Mouse (Mus musculus) midbrain, embryonic 11.5 days (tissue): ENCODE measurements around the gene Slc35f2. TPM values are rescaled to one million over a fixed set of nuclear protein-coding genes. Genes with fewer than 3 reads are reported as not detected.

Experiments
- ATAC-seq: fragments of 200-750 bp; cut with Nextera tagmentation; 2 replicates; pipeline ENCODE4 v1.8.0; 2017; ENCODE audit warnings: moderate TSS enrichment, moderate library complexity; ENCODE audit not compliant: low FRiP score
- DNase-seq: peaks from one replicate; pipeline ENCODE4 v3.0.0; 2015; ENCODE audit warnings: low spot score; ENCODE audit errors: missing footprints
- H3K27ac ChIP-seq: fragments of 300-500 bp; sonication (generic); 2 replicates; pipeline ENCODE4 v1.5.1; 2014; ENCODE audit warnings: low read depth, low read length
- H3K27me3 ChIP-seq: fragments of 300-500 bp; sonication (generic); 2 replicates; pipeline ENCODE4 v1.6.1; 2014; ENCODE audit warnings: mild to moderate bottlenecking, low read length, moderate library complexity, mixed read lengths; ENCODE audit not compliant: control insufficient read depth, insufficient read depth
- H3K36me3 ChIP-seq: fragments of 300-500 bp; sonication (generic); 2 replicates; pipeline ENCODE4 v1.6.1; 2014; ENCODE audit warnings: mild to moderate bottlenecking, low read length, moderate library complexity, mixed read lengths; ENCODE audit not compliant: control insufficient read depth, insufficient read depth
- H3K4me1 ChIP-seq: fragments of 300-500 bp; sonication (generic); 2 replicates; pipeline ENCODE4 v1.6.1; 2014; ENCODE audit warnings: low read length; ENCODE audit not compliant: control insufficient read depth, insufficient read depth
- H3K4me2 ChIP-seq: fragments of 300-500 bp; sonication (generic); 2 replicates; pipeline ENCODE4 v1.6.1; 2014; ENCODE audit warnings: mild to moderate bottlenecking, moderate library complexity
- H3K4me3 ChIP-seq: fragments of 300-500 bp; sonication (generic); 2 replicates; pipeline ENCODE4 v1.5.1; 2014; ENCODE audit warnings: low read depth, low read length
- H3K9ac ChIP-seq: fragments of 300-500 bp; sonication (generic); 2 replicates; pipeline ENCODE4 v1.6.1; 2014; ENCODE audit warnings: low read length
- H3K9me3 ChIP-seq: fragments of 300-500 bp; sonication (generic); 2 replicates; pipeline ENCODE4 v1.6.1; 2016; ENCODE audit warnings: low read length; ENCODE audit not compliant: control insufficient read depth
- WGBS: fragments of 180-500 bp; shearing (Covaris S2); extraction: QIAGEN DNeasy Blood & Tissue Kit; methylation state at CpG from one replicate; pipeline ENCODE4 v1.1.7; 2014; 5-methylcytosine and 5-hydroxymethylcytosine counted together
- polyA plus RNA-seq: library from polyadenylated mRNA; unstranded; fragments of >200 nt; fragmentation: Nextera tagmentation; extraction: Ambion mirVana; gene quantifications from 2 replicates; pipeline ENCODE4 v1.2.1, GENCODE M21; 2014

Gene Slc35f2
- polyA plus RNA-seq, 1 experiment from 2014 or later = 2.3 TPM

DNA sequence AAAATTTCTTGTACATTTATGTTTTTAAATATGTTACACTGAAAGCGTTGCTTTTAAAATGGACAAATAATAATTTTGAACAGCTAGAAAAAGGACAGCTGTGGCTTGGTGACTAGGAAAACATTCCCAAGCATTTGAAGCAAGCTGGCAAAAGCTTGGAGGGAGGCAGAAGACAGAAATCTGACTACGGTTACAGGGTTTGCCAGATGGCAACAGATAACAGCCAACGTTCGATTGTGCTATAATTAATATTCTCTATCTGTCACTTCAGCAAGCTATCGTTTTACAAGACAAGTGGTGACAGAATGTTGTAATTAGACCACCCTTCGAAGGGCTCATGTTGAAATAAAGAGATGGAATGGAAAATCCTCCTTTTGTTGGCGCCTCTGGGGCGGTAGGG, 77.2 kb downstream of the Slc35f2 start:
- DNase-seq (no peak), ATAC-seq (no peak)
- no peaks in the 10 kb centered on the region for H3K36me3 ChIP-seq
- no peaks in the 10 kb centered on the region for H3K27me3 ChIP-seq
- H3K4me1 ChIP-seq = no peaks in the 10 kb centered on the region
- no peaks in the 10 kb centered on the region for H3K9me3 ChIP-seq
- H3K4me3 ChIP-seq = no peak overlapping the region
- no peak overlapping the region for H3K27ac ChIP-seq
- no peak overlapping the region for H3K4me2 ChIP-seq
- no peak overlapping the region for H3K9ac ChIP-seq
- WGBS = 82% methylated on average over 8 of the region's 8 CpGs

DNA sequence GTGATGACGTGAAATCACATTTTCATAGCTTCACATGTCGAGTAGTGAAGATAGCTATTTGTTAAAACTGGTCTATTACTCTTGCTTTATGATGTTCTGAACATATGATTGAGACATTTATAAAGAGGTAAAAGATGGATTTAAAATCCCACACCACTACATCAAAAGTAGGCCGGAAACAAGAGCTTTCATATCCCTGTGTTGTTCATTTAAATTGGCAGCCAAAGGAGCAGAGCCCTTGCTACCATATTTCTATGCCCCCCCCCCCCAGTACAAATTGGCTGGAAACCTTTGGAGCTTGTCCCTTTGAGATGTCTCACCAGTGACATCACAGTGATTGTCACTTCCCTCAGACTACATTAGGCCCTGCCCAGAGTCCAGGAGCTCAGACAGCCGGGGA, 78.5 kb downstream of the Slc35f2 start, which contains the start of gene Sln:
Sln (plus strand) TSS at position 301 of the 400 bp plus-strand sequence.
- DNase-seq (no peak), ATAC-seq (no peak)
- Histone ChIP-seq H3K9ac (no peak within 1 kb of the TSS), H3K9me3 (no peaks in the 10 kb centered on the region), H3K27me3 (no peaks in the 10 kb centered on the region), H3K4me3 (no peak within 1 kb of the TSS), H3K4me1 (no peaks in the 10 kb centered on the region), H3K36me3 (no peaks in the 10 kb centered on the region), H3K27ac (no peak within 1 kb of the TSS), H3K4me2 (no peak within 1 kb of the TSS)
- WGBS = 85% methylated on average over 4 of the region's 4 CpGs

DNA sequence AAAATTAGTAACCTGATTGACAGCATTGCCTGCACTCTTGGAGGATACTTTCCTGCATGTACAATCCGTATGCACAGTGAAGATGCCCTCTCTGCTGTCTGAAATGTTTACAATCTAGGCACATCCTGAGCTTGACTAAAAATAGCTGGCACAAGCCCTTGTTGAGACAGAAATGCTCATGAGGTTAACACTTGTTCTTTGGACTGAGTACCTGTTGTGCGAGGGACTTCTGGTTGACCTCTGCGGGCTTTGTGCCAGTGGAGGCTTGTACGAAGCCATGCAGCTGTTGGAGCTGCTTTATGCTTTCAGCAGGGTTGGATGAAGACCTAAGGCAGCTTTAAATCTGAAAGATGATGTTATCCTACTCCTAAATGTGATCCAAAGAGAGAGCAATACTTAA, 80.8 kb downstream of the Slc35f2 start:
- 92% methylated on average over 4 of the region's 4 CpGs for WGBS
- no peak for DNase-seq
- no peak for ATAC-seq
- Histone ChIP-seq H3K27ac (no peak overlapping the region), H3K9me3 (no peaks in the 10 kb centered on the region), H3K4me1 (no peaks in the 10 kb centered on the region), H3K27me3 (no peaks in the 10 kb centered on the region), H3K36me3 (no peaks in the 10 kb centered on the region), H3K4me2 (no peak overlapping the region), H3K4me3 (no peak overlapping the region), H3K9ac (no peak overlapping the region)

DNA sequence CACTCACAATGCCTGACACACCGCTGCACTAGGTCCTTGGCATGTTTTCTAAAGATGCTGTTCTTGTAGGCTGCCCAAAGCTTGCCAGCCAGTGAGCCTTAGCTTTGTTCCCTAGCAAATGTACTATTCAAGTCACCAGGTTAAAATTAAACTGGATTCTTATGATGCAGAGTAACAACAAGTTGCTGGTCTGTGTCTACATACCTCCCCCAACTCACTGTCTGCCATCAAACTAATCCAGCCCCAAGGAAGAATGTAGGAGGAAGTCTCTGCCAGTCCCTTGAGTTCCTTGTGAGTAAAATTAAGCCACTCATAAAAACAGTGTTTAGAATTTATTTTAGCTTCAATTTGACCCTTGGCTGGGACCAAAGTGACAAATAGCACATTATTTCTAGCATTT, 82.3 kb downstream of the Slc35f2 start:
- WGBS = 92% methylated on average over 1 of the region's 1 CpGs
- H3K4me3 ChIP-seq = no peak overlapping the region
- DNase-seq = no peak
- no peak overlapping the region for H3K4me2 ChIP-seq
- H3K27me3 ChIP-seq = no peaks in the 10 kb centered on the region
- no peak for ATAC-seq
- no peak overlapping the region for H3K9ac ChIP-seq
- no peaks in the 10 kb centered on the region for H3K36me3 ChIP-seq
- H3K4me1 ChIP-seq = no peaks in the 10 kb centered on the region
- no peaks in the 10 kb centered on the region for H3K9me3 ChIP-seq
- no peak overlapping the region for H3K27ac ChIP-seq

DNA sequence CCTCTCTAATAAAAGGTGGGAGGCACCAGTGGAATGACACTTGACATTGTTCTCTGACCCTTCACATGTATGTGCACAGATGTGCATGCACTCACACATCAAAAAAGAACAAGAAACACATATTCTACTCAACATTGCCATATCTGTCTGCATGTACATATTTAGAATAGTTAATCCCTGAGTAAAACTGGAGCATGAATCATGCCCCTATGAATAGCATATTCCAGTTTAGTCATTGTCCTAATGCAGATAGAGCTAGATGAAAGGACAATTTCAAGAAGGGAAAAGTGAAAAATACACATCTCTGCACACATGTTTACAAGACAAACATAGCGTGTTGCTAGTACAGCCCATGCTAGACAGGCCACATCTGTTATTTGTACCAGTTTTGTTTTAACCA, 83.2 kb downstream of the Slc35f2 start:
- no peak for DNase-seq

DNA sequence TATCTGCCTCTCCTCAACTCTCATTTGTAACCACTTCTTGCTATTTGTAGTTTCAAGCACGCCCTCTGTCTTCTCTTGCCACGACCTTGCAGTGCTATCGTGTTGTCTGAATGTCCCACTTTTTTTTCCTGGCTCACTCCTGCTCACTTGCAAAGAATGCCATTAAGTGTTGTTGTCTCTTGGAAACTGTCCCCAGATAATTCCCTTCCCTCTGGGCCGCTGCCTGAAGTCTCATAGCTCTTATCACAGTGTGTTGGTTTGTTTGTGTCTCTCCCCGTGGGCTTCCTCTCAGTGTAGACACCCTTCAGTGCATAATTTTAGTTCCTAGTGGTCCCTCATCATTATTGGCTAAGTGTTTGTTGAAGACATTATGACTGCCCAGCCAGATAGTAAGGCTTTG, 86.5 kb downstream of the Slc35f2 start:
- H3K36me3 ChIP-seq = no peaks in the 10 kb centered on the region
- H3K27me3 ChIP-seq = no peaks in the 10 kb centered on the region
- H3K4me1 ChIP-seq = no peaks in the 10 kb centered on the region
- H3K27ac ChIP-seq = no peak overlapping the region
- no peak for DNase-seq
- no peak overlapping the region for H3K4me2 ChIP-seq
- no peak overlapping the region for H3K4me3 ChIP-seq
- H3K9me3 ChIP-seq = no peaks in the 10 kb centered on the region
- ATAC-seq = no peak
- WGBS = 85% methylated on average over 5 of the region's 5 CpGs
- no peak overlapping the region for H3K9ac ChIP-seq

More for the DNA sequence above, 83.2 kb downstream of the Slc35f2 start:
- no peaks in the 10 kb centered on the region for H3K27me3 ChIP-seq
- H3K4me2 ChIP-seq = no peak overlapping the region
- no peak overlapping the region for H3K4me3 ChIP-seq
- no peaks in the 10 kb centered on the region for H3K4me1 ChIP-seq
- no peak for ATAC-seq
- no peaks in the 10 kb centered on the region for H3K36me3 ChIP-seq
- H3K9ac ChIP-seq = no peak overlapping the region
- WGBS = 91% methylated on average over 1 of the region's 1 CpGs
- H3K9me3 ChIP-seq = no peaks in the 10 kb centered on the region
- H3K27ac ChIP-seq = no peak overlapping the region

Other genes starting within 250 kb of the Slc35f2 start
- 17.7 and 18.0 TPM in 2 replicates for gene Atm, start 234.8 kb upstream of the Slc35f2 start, polyA plus RNA-seq
- gene Npat, start 234.5 kb upstream of the Slc35f2 start, polyA plus RNA-seq = 22.2 and 25.4 TPM in 2 replicates
- 52.7 and 53.2 TPM in 2 replicates for gene Acat1, start 161.2 kb upstream of the Slc35f2 start, polyA plus RNA-seq
- 41.6 and 47.4 TPM in 2 replicates for gene Cul5, start 101.5 kb upstream of the Slc35f2 start, polyA plus RNA-seq
- 4.6 and 6.2 TPM in 2 replicates for gene Rab39, start 65.3 kb upstream of the Slc35f2 start, polyA plus RNA-seq
- gene Sln, start 78.6 kb downstream of the Slc35f2 start, polyA plus RNA-seq = not detected in 2 replicates
- 1.4 and 2.8 TPM in 2 replicates for gene Elmod1, start 203.8 kb downstream of the Slc35f2 start, polyA plus RNA-seq